Mouse (Mus musculus) hindlimb bud, embryonic 11.5 days (tissue): ENCODE results near the gene Dcst1.

Experiments used
- DNase-seq: peaks from one replicate; pipeline ENCODE4 v3.0.0-alpha.2; 2012; ENCODE audit warnings: low read depth, low spot score; ENCODE audit errors: extremely low spot score

The Dcst1 gene

DNA sequence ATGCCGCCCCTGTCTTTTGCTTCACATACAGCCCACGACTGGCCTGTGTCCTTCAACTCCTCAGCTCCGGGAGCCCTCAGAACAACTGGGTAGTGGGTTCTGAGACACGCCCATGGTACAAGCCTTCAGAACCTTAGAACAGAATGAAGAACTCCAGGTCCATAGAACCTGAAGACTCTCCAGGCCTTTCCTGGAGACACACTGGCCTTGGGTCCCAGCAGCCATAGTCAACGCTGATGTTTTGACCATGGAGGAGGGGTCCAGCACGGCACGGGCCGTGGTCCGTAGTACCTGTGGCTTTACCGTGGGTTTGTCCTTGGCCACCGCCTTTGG, at the start of gene Dcst1:
Gene Dcst1, minus strand, starts transcription at position 101 of the 333 bp plus-strand sequence.
- DNase-seq: no peak

DNA sequence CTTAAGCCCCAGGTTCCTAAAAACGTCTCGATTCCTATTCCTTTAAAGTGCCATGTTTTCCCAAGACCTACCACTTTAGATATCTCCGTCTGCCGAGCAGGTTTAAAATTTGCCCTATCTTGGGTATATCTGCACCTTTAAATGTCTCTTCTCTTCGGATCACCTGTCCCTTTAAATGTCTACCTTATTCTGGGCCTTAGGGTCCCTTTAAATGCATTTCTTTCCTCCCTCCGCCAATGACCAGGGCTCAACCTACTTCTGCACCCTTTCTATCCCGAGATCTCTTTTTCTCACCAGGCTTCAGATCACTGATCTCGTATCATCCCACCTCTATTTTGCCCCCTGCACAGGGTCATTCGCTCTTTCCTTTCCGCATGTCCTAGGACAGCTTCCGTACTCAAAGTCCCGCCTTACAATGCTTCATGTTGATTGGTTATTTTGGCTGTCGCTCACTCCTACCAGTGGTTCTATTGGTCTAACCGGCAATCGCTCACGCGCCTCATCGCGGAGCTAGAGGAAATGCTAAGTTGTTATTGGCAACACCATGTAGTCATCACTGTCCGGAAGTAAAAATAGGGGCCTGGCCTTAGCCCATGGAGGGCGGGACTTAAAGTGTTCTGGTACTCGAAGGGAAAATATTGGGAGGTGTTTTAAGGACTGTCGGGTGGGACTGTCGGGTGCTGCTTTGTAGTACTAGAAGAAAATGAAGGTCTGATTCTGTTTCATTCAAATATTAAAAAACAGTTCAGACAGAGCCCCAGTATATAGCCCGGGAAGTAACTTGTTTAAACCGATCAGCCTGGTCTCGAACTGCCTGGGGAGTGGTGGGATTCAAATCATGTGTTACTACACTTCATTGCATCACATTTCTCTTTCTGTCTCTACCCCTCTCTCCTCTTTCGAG, 46.7 kb upstream of the Dcst1 start, which contains the start of gene Flad1:
Gene Flad1, minus strand, starts transcription at position 381 of the 904 bp plus-strand sequence.
- DNase-seq: peak; percentile 100

DNA sequence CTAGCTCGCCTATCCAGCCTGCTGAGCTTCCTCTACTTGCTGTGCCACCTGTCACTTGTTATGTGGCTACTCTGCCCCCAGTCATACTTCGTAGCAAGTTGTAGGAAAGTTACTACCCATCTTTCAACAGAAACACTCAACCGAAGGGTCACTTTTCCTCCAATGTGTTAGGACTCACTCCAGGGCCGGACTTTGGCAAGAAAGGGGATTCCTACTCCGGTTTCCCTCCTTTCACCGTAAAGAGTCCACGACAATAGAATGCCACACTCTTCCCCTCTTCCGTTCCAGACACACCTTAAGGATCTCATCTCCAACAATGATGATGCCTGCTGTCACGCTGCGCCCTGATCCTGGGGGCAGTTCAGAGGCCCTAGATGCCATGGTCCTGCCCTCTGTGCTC, 45.8 kb upstream of the Dcst1 start:
- no peak for DNase-seq

DNA sequence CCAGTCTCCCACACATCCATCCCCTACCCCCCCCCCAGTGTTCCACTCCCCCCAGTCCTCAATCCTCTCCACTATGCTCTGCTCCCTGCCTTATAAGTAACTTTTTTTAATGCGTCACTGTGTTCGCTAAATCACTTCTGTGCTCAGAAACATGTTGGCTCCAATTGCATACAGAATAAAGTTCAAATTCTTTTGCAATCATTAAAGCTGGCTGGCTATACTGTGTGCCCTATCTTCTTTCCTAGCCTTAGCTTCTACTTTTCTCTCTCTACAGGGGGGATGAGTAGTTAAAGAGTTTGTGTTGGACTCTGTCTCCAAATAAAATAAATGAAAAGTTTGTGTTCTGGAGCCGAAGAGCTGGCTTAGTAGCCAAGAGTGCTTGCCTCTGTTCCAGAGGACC, 44.6 kb upstream of the Dcst1 start:
- no peak for DNase-seq

DNA sequence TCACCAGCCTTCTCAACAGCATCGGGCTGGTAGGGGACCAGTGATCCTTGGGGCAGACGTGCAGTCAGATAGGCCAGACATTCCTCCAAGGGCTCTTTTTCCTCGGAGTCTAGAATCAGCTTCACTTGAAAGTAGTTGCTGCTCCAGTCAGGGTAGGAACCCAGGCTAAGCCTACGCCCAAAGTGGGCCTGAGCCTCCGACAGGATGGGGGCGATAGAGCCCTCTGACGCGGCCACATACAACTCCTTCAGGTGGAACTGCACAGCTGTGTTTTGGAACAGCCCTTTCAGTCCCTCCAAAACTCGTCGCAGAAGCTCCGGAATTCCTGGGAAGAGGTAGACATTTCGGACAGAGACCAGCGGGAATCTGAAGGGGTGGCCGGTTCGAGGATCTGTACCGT, 43.4 kb upstream of the Dcst1 start:
- DNase-seq: no peak

DNA sequence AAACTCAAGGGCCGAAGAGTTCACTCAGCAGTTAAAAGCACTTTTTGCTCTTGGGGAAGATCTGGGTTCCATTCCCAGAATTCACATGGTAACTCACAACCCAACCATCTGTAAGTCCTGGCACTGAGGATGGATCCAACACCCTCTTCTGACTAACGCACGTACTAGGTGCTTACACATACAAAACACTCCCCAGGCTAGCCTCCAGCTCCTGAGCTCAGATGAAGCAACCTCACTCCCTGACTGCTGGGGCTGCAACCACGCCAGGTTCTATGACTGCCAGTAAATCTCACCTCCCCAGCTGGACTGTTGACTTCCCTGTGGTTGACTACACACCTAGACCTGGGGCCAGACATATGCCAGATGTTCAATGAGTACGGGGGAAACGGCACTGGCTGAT, 41.8 kb upstream of the Dcst1 start:
- no peak for DNase-seq

DNA sequence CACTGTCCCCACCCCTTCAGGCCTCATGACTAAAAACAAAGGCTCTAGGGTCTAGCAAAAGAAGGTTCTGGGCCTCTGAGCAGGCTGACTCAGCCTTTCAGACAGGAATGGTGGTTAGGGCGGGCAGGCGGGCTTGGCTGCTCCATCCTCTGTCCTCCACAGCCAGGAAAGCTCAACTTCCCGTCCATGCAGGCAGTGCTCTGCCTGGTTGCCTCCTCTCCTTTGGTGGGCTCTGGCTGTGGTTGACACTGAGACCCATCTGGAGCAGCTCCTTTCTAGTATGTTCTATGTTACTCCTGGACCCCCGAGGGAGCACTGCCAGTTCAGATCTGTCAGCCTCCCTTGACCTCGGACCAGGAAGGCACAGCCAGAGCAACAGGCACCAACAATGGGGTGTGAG, 37.6 kb upstream of the Dcst1 start, which contains the start of gene Lenep:
Gene Lenep, minus strand, starts transcription at position 101 of the 400 bp plus-strand sequence.
- DNase-seq: no peak

DNA sequence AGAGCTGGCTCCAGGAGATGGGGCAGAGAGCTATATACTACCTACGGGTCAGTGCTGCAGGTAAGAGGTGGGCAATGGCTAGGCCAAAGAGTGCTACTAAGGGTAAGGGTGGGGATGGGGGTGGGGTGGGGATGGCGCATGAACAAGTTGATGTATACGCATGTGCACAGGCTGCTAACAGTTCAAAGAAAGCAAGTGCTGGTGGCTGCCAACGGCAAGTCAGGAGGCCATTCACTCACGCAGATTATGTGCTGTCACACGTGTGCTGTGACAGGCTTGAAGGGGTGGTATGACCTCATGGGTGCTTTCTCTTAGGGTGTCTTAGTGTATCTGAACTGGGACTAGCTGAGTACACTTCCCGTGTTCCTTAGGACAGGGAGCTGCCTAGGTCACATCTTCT, 36.3 kb upstream of the Dcst1 start:
- DNase-seq: no peak

DNA sequence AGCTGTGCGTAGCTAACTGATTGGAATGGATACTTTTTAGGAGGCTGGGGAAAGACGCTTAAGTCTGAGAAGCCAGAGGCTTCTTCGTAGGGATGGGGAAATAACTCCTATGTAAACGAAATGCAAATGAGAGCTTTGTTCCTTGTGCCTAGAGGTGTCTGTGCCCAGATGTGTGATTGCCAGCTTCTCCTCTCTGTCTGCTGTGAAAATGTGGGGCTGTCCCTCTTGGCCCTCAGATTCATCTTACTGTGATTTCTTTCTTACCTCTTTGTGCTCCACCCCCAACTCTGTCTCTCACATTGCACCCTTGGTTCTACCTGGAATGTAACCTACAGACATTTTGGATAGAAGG, 31.6 kb upstream of the Dcst1 start:
- no peak for DNase-seq

DNA sequence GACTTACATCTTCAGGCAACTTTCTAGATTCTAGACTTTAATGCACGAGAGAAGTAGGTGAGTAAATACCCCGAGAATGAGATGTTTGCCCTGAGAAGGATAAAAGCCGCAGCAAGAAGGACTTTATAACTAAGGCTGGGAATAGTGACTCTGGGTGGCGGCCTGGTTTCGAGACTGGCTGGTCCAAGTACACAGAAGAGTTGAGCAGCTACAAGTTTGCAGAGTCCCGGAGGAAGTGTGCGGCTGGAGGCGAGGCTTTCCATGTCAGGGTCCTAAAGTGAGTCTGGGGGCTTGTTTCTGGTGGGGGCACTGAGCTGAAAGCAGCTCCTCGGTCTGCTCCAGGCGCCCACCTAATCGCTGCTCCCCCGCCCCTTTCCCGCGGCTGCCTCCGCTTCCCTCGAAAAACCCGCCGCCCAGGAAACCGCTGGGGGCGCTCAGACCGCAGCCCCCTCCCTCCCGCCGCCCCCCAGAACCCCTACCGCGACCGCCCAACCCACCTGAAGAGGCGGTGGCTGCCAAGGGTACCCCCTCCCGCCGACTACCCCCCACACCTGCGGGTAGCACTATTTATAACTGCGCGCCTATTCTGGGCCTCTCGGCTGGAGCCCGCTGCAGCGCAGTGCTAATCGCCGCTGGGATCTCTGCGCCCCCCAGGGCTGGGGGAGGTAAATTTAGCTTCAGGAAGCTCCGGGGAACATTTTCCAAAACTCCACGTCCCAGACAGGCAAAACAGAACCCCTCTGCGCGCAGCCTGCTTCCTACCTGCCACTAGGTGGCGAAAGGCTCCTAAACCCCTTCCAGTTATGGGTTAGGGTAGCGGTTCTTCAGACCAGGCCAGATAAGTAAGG, 31.0 kb upstream of the Dcst1 start:
- DNase-seq: no peak

DNA sequence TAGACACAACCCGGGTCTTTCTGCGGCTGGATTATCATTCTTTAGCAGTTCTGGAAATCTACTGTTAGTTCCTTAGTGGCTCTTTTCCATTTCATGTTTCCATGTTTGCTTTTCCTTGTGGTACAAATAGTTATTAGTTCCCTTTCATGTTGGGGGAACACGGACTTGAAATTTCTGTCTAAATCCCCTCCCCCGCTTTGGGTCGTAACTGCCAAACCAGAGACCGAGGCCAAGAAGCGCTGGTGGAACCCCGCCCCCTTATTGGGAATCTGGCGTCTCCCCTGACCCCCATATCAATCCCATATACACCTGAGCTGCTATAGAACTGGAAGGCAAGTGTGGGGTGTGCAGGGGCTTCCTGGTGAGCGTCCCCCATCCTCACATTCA, 30.4 kb upstream of the Dcst1 start:
- no peak for DNase-seq

DNA sequence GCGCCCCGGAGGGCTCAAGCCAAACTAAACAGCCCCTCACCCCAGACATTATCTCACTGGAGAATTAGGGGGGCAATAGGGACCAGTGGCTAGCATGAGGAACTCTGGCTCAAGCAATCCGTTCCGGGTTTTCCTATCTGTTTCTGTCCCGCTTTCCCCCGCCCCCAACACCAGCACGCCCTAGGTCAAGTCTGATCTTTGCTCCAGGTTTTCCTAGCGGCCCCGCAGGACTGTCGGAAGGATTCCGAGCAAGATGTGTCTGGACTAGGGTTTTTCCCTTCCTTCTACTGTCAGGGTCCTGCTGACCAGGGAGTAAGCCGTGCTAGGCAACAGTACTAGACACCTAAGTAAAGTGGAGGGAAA, 29.8 kb upstream of the Dcst1 start:
- DNase-seq: no peak

DNA sequence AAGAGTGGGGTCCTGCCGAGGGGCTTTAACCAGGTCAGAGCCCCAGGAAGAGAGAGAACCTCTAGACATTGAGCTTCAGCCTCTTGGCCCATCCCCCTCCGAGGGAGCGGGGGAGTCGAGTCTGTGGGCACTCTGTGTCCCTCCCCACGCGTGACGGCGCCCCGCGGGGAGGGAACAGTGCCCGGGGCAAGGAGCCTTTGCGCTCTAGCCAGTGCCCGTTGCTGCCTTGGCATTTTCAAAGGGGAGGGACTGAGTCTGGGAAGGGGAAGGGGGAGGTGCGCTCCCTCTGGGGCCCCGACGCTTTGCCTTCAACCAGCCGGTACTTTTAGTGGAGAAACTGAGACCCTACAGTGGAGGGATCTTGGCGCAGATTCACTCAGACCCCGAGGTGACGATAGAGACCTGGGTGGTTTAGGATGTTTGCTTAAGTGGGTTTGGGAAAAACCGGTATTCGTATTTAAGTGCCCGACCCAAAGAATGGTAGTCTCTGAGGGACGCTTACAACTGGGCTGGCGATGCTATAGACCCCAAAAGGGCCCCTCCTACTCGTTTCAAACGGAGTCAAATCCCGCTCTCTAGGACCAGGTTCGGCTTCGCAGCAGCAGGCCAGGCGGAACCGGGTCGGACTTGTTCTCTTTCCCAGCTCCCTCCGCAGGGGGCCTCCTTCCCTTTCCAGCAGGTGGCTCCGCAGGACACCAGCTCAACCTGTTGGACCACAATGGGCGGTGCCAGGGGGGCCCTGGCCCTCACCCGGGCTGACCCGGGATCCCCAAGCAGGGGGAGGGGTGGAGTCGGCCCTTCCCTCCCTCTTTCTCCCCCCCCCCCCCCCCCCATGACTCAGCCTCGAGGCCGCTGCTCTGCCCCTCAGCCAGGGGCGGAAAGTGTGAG, 29.2 kb upstream of the Dcst1 start, which contains the start of gene Zbtb7b:
Gene Zbtb7b, minus strand, starts transcription at position 771 of the 888 bp plus-strand sequence.
- no peak for DNase-seq

DNA sequence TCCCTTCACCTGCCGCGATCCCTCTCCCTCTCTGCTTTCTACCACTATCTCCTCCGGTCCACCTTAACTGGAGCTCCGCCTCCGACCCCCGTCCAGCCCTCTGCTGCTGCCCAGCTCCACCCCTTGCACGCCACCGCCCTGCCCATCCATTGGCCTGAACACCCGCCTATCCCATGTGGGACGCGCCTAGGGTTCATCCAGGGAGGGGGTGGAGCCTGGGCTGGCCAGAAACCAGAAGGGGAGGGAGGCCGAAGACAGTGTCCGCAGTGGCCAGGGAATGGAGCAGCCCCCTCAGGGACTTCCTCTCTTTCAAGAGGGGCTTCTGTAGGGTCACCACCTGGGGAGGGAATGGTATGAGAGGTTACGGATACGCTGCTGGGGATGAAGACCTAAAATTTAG, 28.6 kb upstream of the Dcst1 start:
- DNase-seq: no peak

DNA sequence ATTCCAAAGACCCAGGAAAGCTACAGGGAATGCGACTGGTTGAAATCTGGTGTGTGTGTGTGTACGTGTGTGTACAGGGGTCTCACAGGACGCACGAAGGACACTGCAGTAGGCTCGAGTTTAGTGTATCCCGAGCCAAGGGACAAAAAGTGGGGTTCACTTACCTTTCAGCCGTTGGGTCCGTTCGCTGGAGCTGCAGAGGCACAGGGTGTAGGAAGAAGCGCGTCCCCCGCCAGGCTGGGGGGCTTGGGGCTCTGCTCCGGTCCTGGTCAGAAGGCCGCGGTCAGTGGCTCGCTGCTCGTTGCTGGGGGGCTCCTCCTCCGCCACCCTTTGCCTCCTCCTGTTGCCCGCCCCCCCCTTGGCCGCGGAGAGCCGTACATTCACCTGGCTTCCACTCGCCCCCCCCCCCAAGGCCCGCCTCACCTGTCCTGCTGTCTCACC, 27.8 kb upstream of the Dcst1 start:
- DNase-seq: no peak

DNA sequence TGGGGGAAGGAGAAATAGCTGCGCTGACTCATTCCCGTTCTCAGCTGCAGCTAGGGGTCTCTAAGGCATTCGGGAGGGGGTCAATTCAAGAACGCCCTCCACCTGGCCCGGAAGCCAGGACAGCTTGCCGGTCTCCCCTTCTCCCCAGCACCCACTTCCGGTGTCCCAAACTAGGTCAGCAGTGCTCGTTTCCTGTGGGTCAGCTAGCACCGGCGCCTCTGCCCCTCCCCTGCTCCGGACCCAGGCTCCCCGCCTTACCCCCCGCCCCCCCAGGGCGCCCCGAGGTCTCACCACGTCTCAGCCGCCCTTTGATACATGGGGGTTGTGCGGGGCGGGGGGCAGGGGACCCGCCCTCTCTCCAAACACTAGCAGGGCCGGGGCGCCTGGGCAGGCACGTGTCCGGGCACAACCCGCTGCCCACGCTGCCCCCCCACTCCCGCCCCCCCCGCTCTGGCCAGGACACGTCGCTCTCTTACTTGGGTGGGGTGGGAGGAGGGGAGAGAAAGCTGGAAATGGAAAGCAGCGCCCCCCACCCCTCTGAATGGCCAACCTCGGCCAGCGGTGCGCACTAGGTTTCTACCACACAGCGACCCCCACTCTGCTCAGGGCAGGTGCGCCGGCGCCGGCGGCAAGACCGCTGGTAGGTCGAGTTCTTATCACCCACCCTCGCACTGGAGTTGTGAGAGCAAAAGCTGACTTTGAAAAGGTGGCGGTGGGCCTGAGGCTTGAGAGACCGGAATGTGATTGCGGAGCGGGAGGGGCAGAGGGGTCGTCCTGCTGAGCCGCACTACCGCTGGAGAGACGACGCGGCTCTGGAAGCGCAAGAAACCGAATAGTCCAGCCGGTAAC, 26.8 kb upstream of the Dcst1 start:
- DNase-seq: no peak

DNA sequence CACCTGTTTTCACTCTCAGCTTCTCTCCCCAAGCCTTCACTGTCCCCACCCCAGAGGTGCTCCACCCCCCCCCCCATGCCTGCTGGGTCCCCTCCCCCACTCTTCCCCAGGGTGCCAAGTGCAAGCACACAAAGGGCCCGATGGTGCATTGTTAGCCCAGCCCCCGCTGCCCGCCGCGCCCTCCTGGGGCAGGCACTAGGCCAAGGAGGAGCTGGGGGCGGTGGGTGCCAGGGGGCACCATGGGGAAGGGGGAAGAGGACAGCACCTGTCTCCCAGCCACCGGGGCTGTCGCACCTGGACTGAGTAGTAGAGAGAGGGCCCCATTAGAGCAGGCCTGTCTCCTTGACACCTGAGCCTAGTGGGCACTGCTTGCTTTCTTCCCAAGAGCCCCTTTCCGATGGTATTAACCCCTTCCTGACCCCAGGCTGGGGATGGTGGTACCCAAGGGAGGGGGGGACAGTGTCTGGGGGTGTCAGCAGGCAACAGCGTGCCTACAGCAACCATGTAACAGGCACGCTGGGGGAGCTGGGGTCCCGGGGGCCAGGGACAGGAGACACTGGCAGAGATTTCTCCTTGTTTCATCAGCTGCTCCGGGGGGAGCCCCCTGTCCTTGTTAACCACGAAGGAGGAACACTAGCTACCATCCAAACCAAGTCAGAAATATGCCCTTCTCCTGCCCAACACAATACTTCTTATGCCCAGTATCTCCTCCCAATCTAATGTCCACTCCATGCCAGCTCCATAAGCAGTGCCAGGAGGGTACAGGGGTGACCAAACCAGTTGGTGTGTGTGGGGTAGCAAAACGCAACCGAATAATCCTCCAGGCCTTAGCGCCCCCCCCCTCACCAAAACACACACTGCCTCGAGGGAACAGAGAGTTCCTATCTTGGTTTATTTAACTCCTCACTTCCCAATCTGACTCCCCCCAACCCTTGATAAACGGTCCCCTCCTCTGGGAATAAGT, 25.9 kb upstream of the Dcst1 start:
- no peak for DNase-seq

DNA sequence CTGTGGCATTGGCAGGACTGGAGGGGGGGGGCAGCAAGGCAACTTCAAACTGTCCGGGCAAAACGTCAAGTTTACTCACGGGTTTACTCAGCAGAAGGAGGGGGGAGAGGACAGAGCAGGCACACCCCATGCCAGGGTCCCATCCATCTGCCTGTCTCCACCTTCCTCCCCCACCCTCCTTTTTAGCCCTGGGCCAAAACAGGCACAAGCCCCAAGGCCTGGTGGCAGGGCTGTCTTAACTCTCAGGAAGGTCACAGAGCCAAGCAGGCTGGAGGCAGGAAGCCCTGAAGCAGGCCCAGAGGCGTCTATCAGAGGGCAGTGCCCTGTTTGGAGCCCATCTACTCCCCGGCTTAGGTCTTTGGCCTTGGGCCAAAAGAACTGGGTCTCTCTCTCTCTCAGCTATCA, 25.1 kb upstream of the Dcst1 start:
- DNase-seq: no peak
